Mouse (Mus musculus) hindbrain, embryonic 14.5 days (tissue): Measurements from ENCODE around the gene Sppl2c. TPM values are rescaled to one million over a fixed set of nuclear protein-coding genes. Genes with fewer than 3 reads are reported as not detected.

Source experiments
- ATAC-seq: fragments of 200-750 bp; cut with Nextera tagmentation; 2 replicates; pipeline ENCODE4 v1.8.0; 2017; ENCODE audit warnings: moderate number of reproducible peaks, mild to moderate bottlenecking, moderate TSS enrichment, moderate library complexity; ENCODE audit not compliant: low FRiP score
- DNase-seq: peaks from one replicate; pipeline ENCODE4 v3.0.0-alpha.2; 2015; ENCODE audit warnings: low spot score
- H3K27ac ChIP-seq: fragments of 300-500 bp; sonication (generic); 2 replicates; pipeline ENCODE4 v1.5.1; 2014; ENCODE audit warnings: mild to moderate bottlenecking, moderate library complexity
- H3K27me3 ChIP-seq: fragments of 300-500 bp; sonication (generic); 2 replicates; pipeline ENCODE4 v1.6.1; 2014; ENCODE audit warnings: mild to moderate bottlenecking, low read length, mixed read lengths; ENCODE audit not compliant: control insufficient read depth, insufficient read depth
- H3K36me3 ChIP-seq: fragments of 300-500 bp; sonication (generic); replicated peaks from 2 replicates; pipeline ENCODE4 v1.6.1; 2014; ENCODE audit not compliant: control insufficient read depth, insufficient read depth
- H3K4me1 ChIP-seq: fragments of 300-500 bp; sonication (generic); replicated peaks from 2 replicates; pipeline ENCODE4 v1.6.1; 2014; ENCODE audit warnings: antibody characterized with exemption, low read length, mixed read lengths; ENCODE audit not compliant: control insufficient read depth, insufficient read depth
- H3K4me2 ChIP-seq: fragments of 300-500 bp; sonication (generic); replicated peaks from 2 replicates; pipeline ENCODE4 v1.6.1; 2014; ENCODE audit warnings: mild to moderate bottlenecking, moderate library complexity
- H3K4me3 ChIP-seq: fragments of 300-500 bp; sonication (generic); replicated peaks from 2 replicates; pipeline ENCODE4 v1.5.1; 2014; ENCODE audit warnings: mild to moderate bottlenecking, low read length
- H3K9ac ChIP-seq: fragments of 300-500 bp; sonication (generic); 2 replicates; pipeline ENCODE4 v1.6.1; 2014
- H3K9me3 ChIP-seq: fragments of 300-500 bp; sonication (generic); 2 replicates; pipeline ENCODE4 v1.6.1; 2016; ENCODE audit warnings: low read length; ENCODE audit not compliant: control insufficient read depth
- WGBS: fragments of 180-500 bp; shearing (Covaris S2); extraction: QIAGEN DNeasy Blood & Tissue Kit; methylation state at CpG from one replicate; pipeline ENCODE4 v1.1.7; 2014; 5-methylcytosine and 5-hydroxymethylcytosine counted together
- polyA plus RNA-seq: library from polyadenylated mRNA; unstranded; fragments of >200 nt; fragmentation: Nextera tagmentation; extraction: Ambion mirVana; gene quantifications from 2 replicates; pipeline ENCODE4 v1.2.1, GENCODE M21; 2014

Sppl2c gene
- polyA plus RNA-seq = not detected in 2 replicates

- no peak for ATAC-seq
- Histone ChIP-seq H3K4me2 (no peak within 1 kb of the TSS), H3K9me3 (no peaks in the 10 kb centered on the region), H3K4me3 (no peak within 1 kb of the TSS), H3K27me3 (no peaks in the 10 kb centered on the region), H3K36me3 (no peaks in the 10 kb centered on the region), H3K27ac (no peak within 1 kb of the TSS), H3K9ac (no peak within 1 kb of the TSS), H3K4me1 (no peaks in the 10 kb centered on the region)
- 89% methylated on average over 13 of the region's 13 CpGs for WGBS
- no peak for DNase-seq
Observed at GRCm38 (mm10) chr11:104186135-104186836, at the start of gene Sppl2c. TSS of gene Sppl2c (plus strand) at chr11:104186327.

GRCm38 (mm10) chr11:104138976-104139375, 47.2 kb upstream of the Sppl2c start:
- WGBS = 80% methylated on average over 3 of the region's 3 CpGs
- no peak for DNase-seq
- H3K4me3 ChIP-seq = no peak overlapping the region

GRCm38 (mm10) chr11:104144930-104145329, 41.2 kb upstream of the Sppl2c start:
- H3K9me3 ChIP-seq = no peaks in the 10 kb centered on the region
- no peak overlapping the region for H3K4me3 ChIP-seq
- no peak overlapping the region for H3K4me2 ChIP-seq
- H3K36me3 ChIP-seq = no peaks in the 10 kb centered on the region
- no peak for DNase-seq
- 96% methylated on average over 1 of the region's 1 CpGs for WGBS
- H3K4me1 ChIP-seq = no peaks in the 10 kb centered on the region
- no peak for ATAC-seq
- H3K27me3 ChIP-seq = no peaks in the 10 kb centered on the region
- H3K27ac ChIP-seq = no peak overlapping the region
- H3K9ac ChIP-seq = no peak overlapping the region

More at GRCm38 (mm10) chr11:104138976-104139375, 47.2 kb upstream of the Sppl2c start:
- no peaks in the 10 kb centered on the region for H3K4me1 ChIP-seq
- peaks cover 22% of the 10 kb centered on the region for H3K27me3 ChIP-seq
- no peaks in the 10 kb centered on the region for H3K9me3 ChIP-seq
- no peak for ATAC-seq
- no peak overlapping the region for H3K27ac ChIP-seq
- no peak overlapping the region for H3K4me2 ChIP-seq
- H3K36me3 ChIP-seq = no peaks in the 10 kb centered on the region
- no peak overlapping the region for H3K9ac ChIP-seq

- Histone ChIP-seq H3K9me3 (no peaks in the 10 kb centered on the region), H3K27ac (no peak overlapping the region), H3K9ac (no peak overlapping the region), H3K36me3 (no peaks in the 10 kb centered on the region), H3K4me2 (no peak overlapping the region), H3K4me3 (no peak overlapping the region), H3K27me3 (no peaks in the 10 kb centered on the region), H3K4me1 (peaks cover 9% of the 10 kb centered on the region; the same call in 1 of the 2 replicates)
- no peak for DNase-seq
- no peak for ATAC-seq
- WGBS = 73% methylated on average over 7 of the region's 7 CpGs
Observed at GRCm38 (mm10) chr11:104148787-104149186, 37.3 kb upstream of the Sppl2c start.

- Histone ChIP-seq H3K27ac (no peak overlapping the region), H3K36me3 (no peaks in the 10 kb centered on the region), H3K4me1 (peaks cover 9% of the 10 kb centered on the region; the same call in 1 of the 2 replicates), H3K27me3 (no peaks in the 10 kb centered on the region), H3K9ac (no peak overlapping the region), H3K9me3 (no peaks in the 10 kb centered on the region), H3K4me3 (no peak overlapping the region), H3K4me2 (no peak overlapping the region)
- no peak for ATAC-seq
- no peak for DNase-seq
- WGBS = 58% methylated on average over 5 of the region's 5 CpGs
Observed at GRCm38 (mm10) chr11:104150911-104151310, 35.2 kb upstream of the Sppl2c start.

GRCm38 (mm10) chr11:104154332-104154731, 31.8 kb upstream of the Sppl2c start:
- Histone ChIP-seq H3K4me3 (no peak overlapping the region), H3K9ac (no peak overlapping the region), H3K4me1 (peaks cover 31% of the 10 kb centered on the region), H3K27ac (no peak overlapping the region), H3K4me2 (no peak overlapping the region), H3K27me3 (no peaks in the 10 kb centered on the region), H3K36me3 (no peaks in the 10 kb centered on the region), H3K9me3 (no peaks in the 10 kb centered on the region)
- ATAC-seq (no peak), DNase-seq (no peak)
- WGBS = 44% methylated on average over 4 of the region's 4 CpGs

GRCm38 (mm10) chr11:104154820-104155635, 31.1 kb upstream of the Sppl2c start:
- DNase-seq (peak; percentile 44), ATAC-seq (peak; percentile 42)
- no peak overlapping the region for H3K9ac ChIP-seq
- no peak overlapping the region for H3K27ac ChIP-seq
- no peaks in the 10 kb centered on the region for H3K27me3 ChIP-seq
- peaks cover 31% of the 10 kb centered on the region for H3K4me1 ChIP-seq
- 27% methylated on average over 9 of the region's 9 CpGs for WGBS
- no peak overlapping the region for H3K4me3 ChIP-seq
- H3K4me2 ChIP-seq = no peak overlapping the region
- H3K9me3 ChIP-seq = no peaks in the 10 kb centered on the region
- no peaks in the 10 kb centered on the region for H3K36me3 ChIP-seq

- Histone ChIP-seq H3K4me3 (no peak overlapping the region), H3K4me1 (peaks cover 31% of the 10 kb centered on the region), H3K36me3 (no peaks in the 10 kb centered on the region), H3K27me3 (no peaks in the 10 kb centered on the region), H3K4me2 (no peak overlapping the region), H3K9ac (no peak overlapping the region), H3K27ac (no peak overlapping the region), H3K9me3 (no peaks in the 10 kb centered on the region)
- DNase-seq = no peak
- ATAC-seq = no peak
Observed at GRCm38 (mm10) chr11:104155899-104156298, 30.2 kb upstream of the Sppl2c start.

GRCm38 (mm10) chr11:104156391-104156790, 29.7 kb upstream of the Sppl2c start:
- DNase-seq (no peak), ATAC-seq (no peak)
- H3K4me3 ChIP-seq = no peak overlapping the region
- H3K27me3 ChIP-seq = no peaks in the 10 kb centered on the region
- H3K9me3 ChIP-seq = no peaks in the 10 kb centered on the region
- H3K36me3 ChIP-seq = no peaks in the 10 kb centered on the region
- H3K4me1 ChIP-seq = peaks cover 28% of the 10 kb centered on the region
- no peak overlapping the region for H3K27ac ChIP-seq
- no peak overlapping the region for H3K4me2 ChIP-seq
- no peak overlapping the region for H3K9ac ChIP-seq
- WGBS = 54% methylated on average over 3 of the region's 3 CpGs
